Mouse (Mus musculus) myocyte (in vitro differentiated cells): ENCODE data around the gene Olfr1348. TPM values are rescaled to one million over a fixed set of nuclear protein-coding genes. Genes with fewer than 3 reads are reported as not detected.

Experiments
- H3K27me3 ChIP-seq: one replicate; pipeline ENCODE4 v1.6.1; 2011; ENCODE audit not compliant: control insufficient read depth, insufficient read depth, insufficient read length
- H3K36me3 ChIP-seq: one replicate; pipeline ENCODE4 v1.6.1; 2011; ENCODE audit not compliant: control insufficient read depth, insufficient read depth
- H3K4me2 ChIP-seq: one replicate; pipeline ENCODE4 v1.6.1; 2011; ENCODE audit warnings: low read depth, control low read depth
- H3K4me3 ChIP-seq: one replicate; pipeline ENCODE4 v1.5.1; 2011; ENCODE audit warnings: mild to moderate bottlenecking, control low read depth, moderate library complexity
- H3K79me2 ChIP-seq: one replicate; pipeline ENCODE4 v1.6.1; 2011; ENCODE audit not compliant: control insufficient read depth, insufficient read depth
- H3ac ChIP-seq: one replicate; pipeline ENCODE4 v1.6.1; 2011; ENCODE audit not compliant: control insufficient read depth, insufficient read length
- CEBPB ChIP-seq: IDR thresholded peaks from 2 replicates; pipeline ENCODE4 v1.6.1; 2011; ENCODE audit warnings: mild to moderate bottlenecking, moderate library complexity; ENCODE audit not compliant: poor library complexity, insufficient read depth, severe bottlenecking
- E2F4 ChIP-seq: IDR thresholded peaks from one replicate; pipeline ENCODE4 v1.6.1; 2011; ENCODE audit warnings: mild to moderate bottlenecking, control low read depth, moderate library complexity; ENCODE audit not compliant: insufficient read depth
- MAX ChIP-seq: IDR thresholded peaks from one replicate; pipeline ENCODE4 v1.6.1; 2011; ENCODE audit warnings: low read depth, mild to moderate bottlenecking, control low read depth
- MYOD1 ChIP-seq, 3 experiments: IDR thresholded peaks; one replicate each; pipeline ENCODE4 v1.6.1; 2011; ENCODE audit warnings: control low read depth in 2 of 3, low read depth in 2 of 3, mild to moderate bottlenecking in 2 of 3, moderate library complexity in 1 of 3; ENCODE audit not compliant: insufficient read length in 2 of 3, control insufficient read depth in 1 of 3
- MYOG ChIP-seq, 3 experiments: IDR thresholded peaks; one replicate each; pipeline ENCODE4 v1.6.1; 2011; ENCODE audit warnings: control low read depth in 2 of 3, low read depth in 2 of 3, mild to moderate bottlenecking in 2 of 3; ENCODE audit not compliant: insufficient read length in 2 of 3, control insufficient read depth in 1 of 3, insufficient read depth in 1 of 3
- POLR2A ChIP-seq: IDR thresholded peaks from one replicate; pipeline ENCODE4 v1.6.1; 2011; ENCODE audit warnings: low read depth, mild to moderate bottlenecking, control low read depth, moderate library complexity; ENCODE audit not compliant: insufficient read length
- POLR2AphosphoS2 ChIP-seq: IDR thresholded peaks from one replicate; pipeline ENCODE4 v1.6.1; 2011; ENCODE audit warnings: low read depth, control low read depth; ENCODE audit not compliant: insufficient read length
- REST ChIP-seq: IDR thresholded peaks from one replicate; pipeline ENCODE4 v1.6.1; 2011; ENCODE audit warnings: mild to moderate bottlenecking, control low read depth, moderate library complexity; ENCODE audit not compliant: insufficient read depth, insufficient read length
- SRF ChIP-seq: IDR thresholded peaks from one replicate; pipeline ENCODE4 v1.6.1; 2011; ENCODE audit warnings: low read depth; ENCODE audit not compliant: control insufficient read depth, insufficient read length
- TCF12 ChIP-seq: IDR thresholded peaks from one replicate; pipeline ENCODE4 v1.6.1; 2011; ENCODE audit warnings: mild to moderate bottlenecking, control low read depth; ENCODE audit not compliant: poor library complexity, insufficient read depth, severe bottlenecking
- TCF3 ChIP-seq: IDR thresholded peaks from one replicate; pipeline ENCODE4 v1.6.1; 2011; ENCODE audit warnings: low read depth, control low read depth; ENCODE audit not compliant: insufficient read length
- USF1 ChIP-seq: IDR thresholded peaks from one replicate; pipeline ENCODE4 v1.6.1; 2011; ENCODE audit warnings: low read depth, mild to moderate bottlenecking, control low read depth, moderate library complexity
- polyA plus RNA-seq: library from polyadenylated mRNA; unstranded; fragments of >200 nt; fragmentation: generic; extraction: Trizol; gene quantifications from one replicate; pipeline ENCODE4 v1.2.1, GENCODE M21; 2012; ENCODE audit warnings: missing spikeins

Gene Olfr1348
- not detected for polyA plus RNA-seq

- H3K79me2 ChIP-seq = no peaks in the 10 kb centered on the region
These were observed at the start of gene Olfr1348 for GRCm38 (mm10) chr7:6508648-6509047. Olfr1348 (minus strand) TSS chr7:6508748.

GRCm38 (mm10) chr7:6526141-6526540, 17.6 kb upstream of the Olfr1348 start:
- H3K79me2 ChIP-seq = no peaks in the 10 kb centered on the region
- H3K27me3 ChIP-seq = no peaks in the 10 kb centered on the region
- H3ac ChIP-seq = no peak overlapping the region
- H3K4me2 ChIP-seq = no peak overlapping the region
- H3K36me3 ChIP-seq = no peaks in the 10 kb centered on the region
- H3K4me3 ChIP-seq = no peak overlapping the region
- no peak for TF ChIP-seq POLR2AphosphoS2
- TF ChIP-seq TCF12 = no peak
- no peak for TF ChIP-seq REST
- TF ChIP-seq MYOG (IDR thresholded peaks at IDR 0.05; ENCODE audit: control insufficient read depth in 1 of 3, insufficient read depth in 1 of 3, insufficient read length in 2 of 3, low read depth in 2 of 3) = no peak
- TF ChIP-seq USF1 = no peak
- no peak for TF ChIP-seq E2F4
- no peak for TF ChIP-seq MYOD1 (IDR thresholded peaks at IDR 0.05; ENCODE audit: control insufficient read depth in 1 of 3, insufficient read length in 2 of 3, low read depth in 2 of 3)
- TF ChIP-seq SRF = no peak
- TF ChIP-seq CEBPB = no peak
- no peak for TF ChIP-seq TCF3
- no peak for TF ChIP-seq MAX
- TF ChIP-seq POLR2A = no peak

More at GRCm38 (mm10) chr7:6508648-6509047, at the start of gene Olfr1348:
- no peak within 1 kb of the TSS for H3ac ChIP-seq
- H3K36me3 ChIP-seq = no peaks in the 10 kb centered on the region
- TF ChIP-seq E2F4 (no peak), MAX (no peak), POLR2AphosphoS2 (no peak), REST (no peak), TCF12 (no peak), CEBPB (no peak), MYOG (IDR thresholded peaks at IDR 0.05; ENCODE audit: control insufficient read depth in 1 of 3, insufficient read depth in 1 of 3, insufficient read length in 2 of 3, low read depth in 2 of 3) (no peak), USF1 (no peak), SRF (no peak), MYOD1 (IDR thresholded peaks at IDR 0.05; ENCODE audit: control insufficient read depth in 1 of 3, insufficient read length in 2 of 3, low read depth in 2 of 3) (no peak), POLR2A (no peak), TCF3 (no peak)
- H3K4me2 ChIP-seq = no peak within 1 kb of the TSS
- H3K4me3 ChIP-seq = no peak within 1 kb of the TSS
- no peaks in the 10 kb centered on the region for H3K27me3 ChIP-seq

GRCm38 (mm10) chr7:6525001-6525400, 16.5 kb upstream of the Olfr1348 start:
- H3K36me3 ChIP-seq = no peaks in the 10 kb centered on the region
- H3K27me3 ChIP-seq = no peaks in the 10 kb centered on the region
- H3ac ChIP-seq = no peak overlapping the region
- no peaks in the 10 kb centered on the region for H3K79me2 ChIP-seq
- no peak for TF ChIP-seq TCF12
- TF ChIP-seq MAX = no peak
- TF ChIP-seq MYOD1 (IDR thresholded peaks at IDR 0.05; ENCODE audit: control insufficient read depth in 1 of 3, insufficient read length in 2 of 3, low read depth in 2 of 3) = no peak
- TF ChIP-seq POLR2A = no peak
- no peak for TF ChIP-seq MYOG (IDR thresholded peaks at IDR 0.05; ENCODE audit: control insufficient read depth in 1 of 3, insufficient read depth in 1 of 3, insufficient read length in 2 of 3, low read depth in 2 of 3)
- no peak for TF ChIP-seq CEBPB
- TF ChIP-seq E2F4 = no peak
- no peak for TF ChIP-seq TCF3
- TF ChIP-seq SRF = no peak
- no peak for TF ChIP-seq REST
- no peak for TF ChIP-seq POLR2AphosphoS2
- no peak overlapping the region for H3K4me2 ChIP-seq
- no peak overlapping the region for H3K4me3 ChIP-seq

GRCm38 (mm10) chr7:6522850-6523249, 14.3 kb upstream of the Olfr1348 start, which contains the start of gene Olfr1349:
Olfr1349 (minus strand) TSS chr7:6522950.
- H3K36me3 ChIP-seq = no peaks in the 10 kb centered on the region
- no peak within 1 kb of the TSS for H3K4me2 ChIP-seq
- no peaks in the 10 kb centered on the region for H3K27me3 ChIP-seq
- no peaks in the 10 kb centered on the region for H3K79me2 ChIP-seq
- TF ChIP-seq USF1 = no peak
- TF ChIP-seq MYOD1 (IDR thresholded peaks at IDR 0.05; ENCODE audit: control insufficient read depth in 1 of 3, insufficient read length in 2 of 3, low read depth in 2 of 3) = no peak
- TF ChIP-seq REST = no peak
- TF ChIP-seq TCF3 = no peak
- no peak within 1 kb of the TSS for H3ac ChIP-seq
- no peak within 1 kb of the TSS for H3K4me3 ChIP-seq

DNA sequence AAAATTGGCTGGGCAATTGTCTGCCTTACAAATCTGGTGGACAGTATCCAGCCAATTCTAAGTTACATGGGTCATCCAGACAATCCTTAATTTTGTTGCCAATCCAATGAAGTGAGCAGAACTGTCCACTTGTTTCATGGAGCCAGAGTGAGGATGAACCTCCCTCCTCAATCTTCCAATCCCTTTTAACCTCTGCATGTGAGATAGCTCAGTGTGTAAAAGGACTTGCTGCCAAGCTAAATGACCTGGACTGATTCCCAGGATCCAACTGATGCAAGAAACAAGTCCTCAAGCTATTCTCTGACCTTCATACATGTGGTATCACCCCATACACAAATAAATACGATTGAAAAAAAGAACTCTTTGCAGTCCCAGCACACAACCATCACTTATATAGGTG, 13.1 kb upstream of the Olfr1348 start:
- no peaks in the 10 kb centered on the region for H3K27me3 ChIP-seq
- no peaks in the 10 kb centered on the region for H3K79me2 ChIP-seq
- no peak overlapping the region for H3K4me3 ChIP-seq
- no peak overlapping the region for H3K4me2 ChIP-seq
- no peaks in the 10 kb centered on the region for H3K36me3 ChIP-seq
- TF ChIP-seq MAX (no peak), POLR2AphosphoS2 (no peak), USF1 (no peak), CEBPB (no peak), MYOG (IDR thresholded peaks at IDR 0.05; ENCODE audit: control insufficient read depth in 1 of 3, insufficient read depth in 1 of 3, insufficient read length in 2 of 3, low read depth in 2 of 3) (no peak)
- H3ac ChIP-seq = no peak overlapping the region
